Mouse (Mus musculus): ENCODE measurements at regions not wholly inside any gene's neighbourhood (a gene's known extent, or its start where the extent isn't known, plus 50 kb on each side); places are given as distances from the start of the nearest gene placed in this dataset.
A peak's percentile ranks its signal among the peaks of the same experiment; 100 is the strongest.

- DNase-seq (ENCODE audit: low read depth): no peak
These were observed 136.1 kb upstream of the Gli2 start for GRCm38 (mm10) chr1:119189461-119190066.

- no peak for DNase-seq (ENCODE audit: low read depth)
These were observed 133.9 kb upstream of the Gli2 start for GRCm38 (mm10) chr1:119187301-119187700.

- DNase-seq (ENCODE audit: low read depth): no peak
These were observed 133.4 kb upstream of the Gli2 start for GRCm38 (mm10) chr1:119186856-119187255.

GRCm38 (mm10) chr1:119183558-119184270 lies 130.3 kb upstream of the Gli2 start:
- no peak for DNase-seq (ENCODE audit: low read depth)

- DNase-seq (ENCODE audit: low read depth): no peak
These were observed 119.8 kb upstream of the Gli2 start for GRCm38 (mm10) chr1:119173030-119173756.

GRCm38 (mm10) chr1:119167443-119167842 lies 114.0 kb upstream of the Gli2 start:
- DNase-seq (ENCODE audit: low read depth): no peak

GRCm38 (mm10) chr1:119166286-119166685 lies 112.9 kb upstream of the Gli2 start:
- no peak for DNase-seq (ENCODE audit: low read depth)

- DNase-seq (ENCODE audit: low read depth): no peak
These were observed 111.4 kb upstream of the Gli2 start for GRCm38 (mm10) chr1:119164811-119165210.

- DNase-seq (ENCODE audit: low read depth): no peak
These were observed 110.4 kb upstream of the Gli2 start for GRCm38 (mm10) chr1:119163846-119164245.

- DNase-seq (ENCODE audit: low read depth): no peak
These were observed 109.8 kb upstream of the Gli2 start for GRCm38 (mm10) chr1:119163114-119163740.

GRCm38 (mm10) chr1:119161751-119162150 lies 108.3 kb upstream of the Gli2 start:
- no peak for DNase-seq (ENCODE audit: low read depth)

- DNase-seq (ENCODE audit: low read depth): peak; percentile 11
These were observed 106.9 kb upstream of the Gli2 start for GRCm38 (mm10) chr1:119160354-119160753.

- DNase-seq (ENCODE audit: low read depth): no peak
These were observed 103.8 kb upstream of the Gli2 start for GRCm38 (mm10) chr1:119157171-119157700.

GRCm38 (mm10) chr1:119153619-119154018 lies 100.2 kb upstream of the Gli2 start:
- peak; percentile 56 for DNase-seq (ENCODE audit: low read depth)

- DNase-seq (ENCODE audit: low read depth): no peak
These were observed 99.4 kb upstream of the Gli2 start for GRCm38 (mm10) chr1:119152776-119153175.

GRCm38 (mm10) chr1:119147506-119147905 lies 94.1 kb upstream of the Gli2 start:
- no peak for DNase-seq (ENCODE audit: low read depth)

GRCm38 (mm10) chr1:119143808-119144207 lies 90.4 kb upstream of the Gli2 start:
- DNase-seq (ENCODE audit: low read depth): no peak

GRCm38 (mm10) chr1:119129039-119129438 lies 75.6 kb upstream of the Gli2 start:
- DNase-seq (ENCODE audit: low read depth): peak; percentile 92

- peak; percentile 24 for DNase-seq (ENCODE audit: low read depth)
These were observed 72.1 kb upstream of the Gli2 start for GRCm38 (mm10) chr1:119125561-119125960.

GRCm38 (mm10) chr1:119124798-119125197 lies 71.4 kb upstream of the Gli2 start:
- peak; percentile 66 for DNase-seq (ENCODE audit: low read depth)

- DNase-seq (ENCODE audit: low read depth): no peak
These were observed 70.6 kb upstream of the Gli2 start for GRCm38 (mm10) chr1:119124063-119124462.

- DNase-seq (ENCODE audit: low read depth): no peak
These were observed 70.0 kb upstream of the Gli2 start for GRCm38 (mm10) chr1:119123402-119123801.

Data from 416B (cell line).